Mouse (Mus musculus): ENCODE data around the gene Nfic.

Nfic gene

DNA sequence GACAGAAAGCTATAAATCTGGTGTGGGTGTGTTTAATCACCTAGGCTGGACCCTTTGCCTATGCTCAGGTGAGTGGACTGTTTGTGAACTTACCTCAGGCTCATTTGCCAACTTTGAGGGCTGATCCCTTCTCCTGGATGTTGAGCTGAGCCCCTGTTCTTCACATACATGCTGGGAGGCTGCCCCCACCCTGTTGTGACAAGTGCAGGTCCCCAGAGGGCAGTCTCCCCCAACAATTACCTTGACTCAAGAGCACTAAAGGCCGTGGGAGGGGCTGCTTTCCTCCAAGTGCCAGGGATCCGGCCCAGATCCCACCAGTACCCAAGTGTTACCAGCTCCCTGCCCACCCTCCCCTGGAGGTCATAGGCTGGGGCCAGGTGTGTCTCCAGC is 29.6 kb upstream of the Nfic start:
- peak; percentile 91 for DNase-seq

- DNase-seq = peak; percentile 92
Measured at GRCm38 (mm10) chr10:81484441-81485059, 29.1 kb upstream of the Nfic start.

DNA sequence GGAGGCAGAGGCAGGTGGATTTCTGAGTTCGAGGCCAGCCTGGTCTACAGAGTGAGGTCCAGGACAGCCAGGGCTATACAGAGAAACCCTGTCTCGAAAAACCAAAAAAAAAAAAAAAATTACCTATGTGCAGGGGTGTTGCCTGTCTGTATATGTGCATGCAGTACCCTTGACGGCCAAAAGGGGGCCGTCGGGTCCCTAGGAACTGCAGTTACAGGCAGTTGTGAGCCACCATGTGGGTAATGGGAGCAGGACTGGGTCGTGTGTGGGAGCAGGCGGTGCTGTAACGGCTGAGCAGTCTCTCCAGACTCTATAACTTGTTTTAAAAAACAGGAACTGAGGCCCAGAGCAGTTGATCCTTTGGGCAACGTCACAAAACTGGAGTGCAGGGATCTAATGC is 28.5 kb upstream of the Nfic start:
- DNase-seq = peak; percentile 91

GRCm38 (mm10) chr10:81482533-81482889 is 27.1 kb upstream of the Nfic start, which contains the start of gene Celf5:
Gene Celf5, minus strand, starts transcription at chr10:81482709.
- peak; percentile 93 for DNase-seq

GRCm38 (mm10) chr10:81481605-81482532 is 26.4 kb upstream of the Nfic start:
- peak; percentile 92 for DNase-seq

GRCm38 (mm10) chr10:81474461-81474860 is 19.0 kb upstream of the Nfic start:
- DNase-seq = peak; percentile 76

DNA sequence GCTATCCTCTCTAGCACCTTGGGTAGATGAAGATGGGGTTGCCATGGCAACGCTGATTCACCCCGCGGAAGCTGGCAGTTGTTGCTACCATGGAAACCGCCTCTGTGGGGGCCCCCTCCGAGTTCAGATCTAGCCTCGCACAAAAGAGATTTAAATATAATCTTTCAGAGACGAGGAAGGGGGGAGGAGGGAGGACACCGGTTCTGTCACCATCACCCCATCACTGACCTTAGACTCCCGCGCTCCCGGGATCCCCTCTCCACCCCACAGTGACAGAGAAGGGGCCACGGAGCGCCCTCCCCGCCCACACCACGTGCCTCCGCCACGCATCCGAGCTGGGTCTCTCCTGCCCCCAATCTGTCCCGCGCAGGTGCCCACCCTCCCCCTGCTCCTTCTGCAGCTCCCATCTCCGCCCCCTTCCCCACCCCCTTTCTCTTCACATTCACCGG is 17.6 kb upstream of the Nfic start:
- DNase-seq = peak; percentile 87

DNA sequence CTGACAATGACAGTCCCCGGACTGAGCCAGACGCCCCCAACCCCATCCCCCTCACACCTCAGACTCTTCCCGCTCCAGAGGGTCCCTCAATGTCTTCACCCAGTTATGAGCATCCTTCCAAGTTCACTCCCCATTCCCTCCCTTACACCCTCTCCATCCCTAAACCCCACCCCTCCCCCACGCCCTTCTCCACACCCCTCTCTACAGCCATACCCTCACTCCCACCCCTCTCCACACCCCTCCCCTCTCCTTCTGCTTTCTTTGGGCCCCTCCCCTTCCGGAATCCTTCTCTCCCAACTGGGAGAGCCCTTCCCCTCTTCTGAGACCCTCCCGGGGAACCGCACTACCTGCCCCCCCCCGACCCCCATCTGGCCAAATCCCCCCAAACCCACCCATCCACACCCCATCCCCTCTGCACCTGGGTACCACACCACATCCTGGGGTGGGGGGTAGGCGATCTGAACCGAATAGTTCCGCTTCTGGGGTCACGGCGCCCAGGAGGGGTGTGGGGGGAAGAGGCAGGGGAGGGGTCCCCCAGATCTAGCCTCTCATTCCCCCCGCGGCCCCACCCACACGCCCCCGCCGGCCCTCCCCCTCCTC is 17.1 kb upstream of the Nfic start:
- peak; percentile 80 for DNase-seq

- peak; percentile 74 for DNase-seq
Measured at GRCm38 (mm10) chr10:81470454-81470853, 15.0 kb upstream of the Nfic start.

DNA sequence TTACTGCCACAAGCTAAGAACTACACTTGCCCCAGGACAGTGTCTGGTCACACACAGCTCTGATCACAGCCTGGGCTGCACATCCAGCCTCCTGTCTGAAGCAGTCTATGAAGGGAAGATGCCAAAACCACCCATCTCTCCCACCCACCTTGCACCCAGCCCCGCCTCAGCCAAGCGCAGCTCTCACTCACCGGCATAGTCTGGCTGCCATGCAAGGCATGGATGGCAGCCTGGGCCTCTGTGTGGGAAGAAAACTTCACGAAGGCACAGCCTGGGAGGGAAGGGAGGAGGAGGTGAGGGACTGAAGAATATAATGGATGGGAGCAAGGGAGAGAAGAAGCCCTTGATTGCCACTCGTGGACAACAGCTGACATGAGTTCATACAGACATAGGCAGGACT is 13.8 kb upstream of the Nfic start:
- peak; percentile 80 for DNase-seq

- DNase-seq = peak; percentile 86
Measured at GRCm38 (mm10) chr10:81467670-81468235, 12.3 kb upstream of the Nfic start.

DNA sequence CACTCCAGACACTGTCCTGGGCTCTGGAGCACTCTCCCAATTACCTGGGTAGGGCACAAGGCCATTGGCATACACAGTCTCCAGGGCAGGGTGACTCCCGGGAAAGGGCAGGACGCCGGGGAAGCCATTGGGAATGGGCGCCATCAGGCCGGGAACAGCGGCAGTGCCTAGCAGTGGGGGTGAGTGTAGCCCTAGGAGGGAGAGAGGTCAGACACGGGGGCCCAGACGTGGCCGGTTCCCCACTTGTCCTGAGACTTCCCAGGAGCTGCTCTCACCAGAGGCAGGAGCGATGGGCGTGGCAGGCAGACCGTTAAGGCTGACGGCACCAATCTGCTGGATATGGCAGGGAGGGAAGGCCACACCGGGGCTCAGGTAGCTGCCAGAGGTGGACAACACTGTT is 11.4 kb upstream of the Nfic start:
- peak; percentile 88 for DNase-seq

DNA sequence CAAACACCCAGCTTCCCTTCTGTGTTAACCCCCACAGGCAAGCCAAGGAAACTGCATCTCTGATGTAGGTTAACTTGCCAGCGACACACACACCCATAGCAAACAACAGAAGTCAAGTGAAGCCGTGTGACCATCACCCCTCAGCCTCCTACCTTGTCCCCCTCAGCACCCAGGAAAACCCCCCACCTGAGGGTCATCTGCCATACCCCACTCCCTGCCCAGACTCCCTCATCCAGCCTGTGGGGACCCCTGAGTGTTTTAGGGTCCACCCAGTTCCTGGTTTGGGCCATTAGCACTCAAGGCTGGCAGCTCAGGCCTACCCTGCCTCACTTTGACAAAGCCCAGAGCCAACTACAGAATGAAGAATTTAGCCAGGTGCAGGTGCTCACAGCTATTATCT is 10.6 kb upstream of the Nfic start:
- peak; percentile 92 for DNase-seq

DNA sequence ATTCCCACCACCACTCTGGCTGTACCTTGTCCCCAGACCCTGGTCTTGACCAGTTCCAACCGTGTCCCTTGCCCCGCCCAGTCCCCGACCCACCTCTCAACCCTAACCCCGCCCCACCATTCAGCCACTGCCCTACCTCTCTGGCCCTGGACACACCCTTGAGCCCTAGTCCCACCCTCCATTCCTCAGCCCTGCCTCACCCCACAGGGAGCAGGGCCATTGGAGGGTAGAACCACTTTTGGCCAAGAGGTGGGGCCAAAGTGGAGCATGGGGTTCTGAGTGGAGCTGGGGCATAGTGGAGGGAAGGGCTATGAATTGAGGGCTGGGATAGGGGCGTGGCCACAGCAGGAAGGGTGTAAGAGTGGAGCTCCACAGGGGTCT is 9.8 kb upstream of the Nfic start:
- peak; percentile 84 for DNase-seq

GRCm38 (mm10) chr10:81464405-81465264 is 9.2 kb upstream of the Nfic start:
- DNase-seq = peak; percentile 94

DNA sequence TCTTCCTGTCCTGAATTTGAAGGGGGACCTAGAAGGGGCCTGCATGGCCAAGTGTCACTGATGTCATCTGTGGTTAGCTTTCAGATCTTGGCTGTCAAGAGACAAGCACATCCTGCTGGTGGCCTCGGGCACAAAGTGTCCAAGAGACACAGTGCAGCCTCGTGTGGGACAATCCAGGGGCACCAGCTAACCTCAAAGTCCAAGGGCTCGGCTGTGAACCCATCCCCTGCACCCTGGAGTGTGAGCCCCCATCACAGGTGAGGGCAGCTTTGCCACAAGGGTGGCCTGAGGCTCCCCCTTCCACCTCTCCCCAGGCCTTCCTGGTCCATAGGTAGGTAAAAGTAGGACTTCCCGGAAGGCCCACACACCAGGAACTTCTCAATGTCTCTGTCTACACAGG is 8.1 kb upstream of the Nfic start:
- DNase-seq = peak; percentile 87

DNA sequence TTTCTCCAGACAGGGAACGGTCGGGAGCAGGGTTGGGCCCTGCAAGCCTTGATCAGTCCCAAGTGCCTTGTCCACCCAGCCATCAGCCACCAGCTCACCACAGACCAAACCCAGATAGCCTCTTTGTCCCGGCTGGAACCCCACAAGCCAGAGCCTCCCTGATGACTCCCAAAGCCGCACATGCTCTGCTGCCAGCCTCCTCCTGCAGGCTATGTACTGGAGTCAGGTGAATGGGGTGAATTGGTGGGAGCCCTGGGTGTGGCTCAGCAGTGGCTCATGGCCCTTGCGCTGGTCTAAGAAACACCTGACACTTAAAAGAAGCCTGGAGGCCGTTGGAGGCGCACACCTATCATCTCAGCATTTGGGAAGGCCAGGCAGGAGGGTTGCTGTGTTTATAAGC is 7.5 kb upstream of the Nfic start:
- peak; percentile 84 for DNase-seq

- DNase-seq = peak; percentile 89
Measured at GRCm38 (mm10) chr10:81462415-81462804, 7.0 kb upstream of the Nfic start.

DNA sequence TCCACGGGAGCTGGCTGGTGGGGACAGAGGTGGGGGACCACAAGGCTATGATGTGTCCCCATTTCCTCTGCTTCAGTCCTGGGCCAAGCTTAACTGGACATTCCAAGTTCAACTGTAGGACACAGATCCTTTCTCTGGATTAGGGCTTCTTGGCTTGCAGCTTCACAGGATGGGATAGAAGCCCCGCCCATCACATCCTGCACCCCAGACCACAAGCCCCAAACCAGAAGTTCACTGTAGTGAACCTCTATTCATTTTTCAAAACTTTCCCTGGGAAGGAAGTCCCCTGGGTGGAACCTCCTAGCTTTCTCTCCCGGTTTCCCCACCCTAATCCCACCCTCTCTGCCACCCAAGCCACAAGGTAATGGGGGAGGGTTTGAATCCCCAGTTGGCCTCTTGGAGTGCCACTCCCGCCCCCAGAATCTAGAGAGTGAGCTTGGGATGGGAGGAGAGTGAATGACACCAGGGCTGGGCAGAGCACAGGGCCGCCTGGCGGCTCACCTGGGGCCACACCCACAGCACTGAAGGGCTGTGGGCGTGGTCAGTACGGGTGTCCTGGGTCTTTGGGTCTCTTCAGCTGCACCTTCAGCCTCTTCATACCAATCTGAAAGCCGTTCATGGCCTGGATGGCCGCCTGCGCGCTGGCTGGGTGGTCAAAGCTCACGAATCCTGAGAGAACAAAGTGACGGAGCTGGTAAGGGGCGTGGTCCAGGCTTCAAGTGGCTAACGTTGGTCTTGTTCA is 6.4 kb upstream of the Nfic start:
- DNase-seq = peak; percentile 89

GRCm38 (mm10) chr10:81460951-81461350 is 5.5 kb upstream of the Nfic start:
- DNase-seq = peak; percentile 75

DNA sequence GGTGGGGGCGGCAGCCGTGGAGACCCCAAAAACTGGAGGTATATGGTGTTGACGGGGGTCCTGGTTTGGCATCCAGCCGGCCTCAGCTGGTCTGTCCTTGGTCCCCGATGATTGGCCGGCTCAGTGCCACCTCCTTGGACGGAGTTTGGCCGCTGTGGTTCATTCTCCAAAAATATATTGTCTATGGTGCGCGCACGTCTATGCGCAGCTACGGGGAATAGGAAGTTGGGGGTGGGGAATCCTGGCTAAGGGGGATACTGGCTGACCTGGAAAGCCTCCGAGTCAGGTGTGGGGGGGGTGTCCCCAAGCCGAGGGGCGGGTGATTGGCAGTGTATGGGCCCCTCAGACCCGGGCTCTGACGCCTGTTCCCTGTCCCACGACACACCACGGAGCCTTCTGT is 5.0 kb upstream of the Nfic start:
- DNase-seq = peak; percentile 86

DNA sequence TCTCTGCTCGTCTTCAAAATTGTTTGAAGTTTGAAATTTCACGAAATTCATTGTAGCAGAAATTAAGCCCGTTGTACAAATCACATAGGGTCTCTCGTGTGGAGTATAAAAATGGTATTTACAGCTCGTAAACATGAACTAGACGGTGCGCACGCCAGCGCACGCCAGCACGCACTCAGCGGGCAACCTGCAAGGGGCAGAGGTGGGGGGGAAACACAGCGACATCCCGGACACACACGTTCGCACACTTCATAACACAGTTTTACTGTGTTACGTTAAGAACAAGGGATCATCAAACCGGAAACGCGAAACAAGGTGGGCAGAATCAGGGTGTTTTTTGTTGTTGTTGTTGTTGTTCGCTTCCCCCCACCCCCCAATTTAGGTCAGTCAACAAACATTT is 4.0 kb upstream of the Nfic start:
- peak; percentile 76 for DNase-seq
